Mouse (Mus musculus): Measurements from ENCODE around the gene St3gal3. TPM values are rescaled to one million over a fixed set of nuclear protein-coding genes. Genes with fewer than 3 reads are reported as not detected.

The St3gal3 gene
- polyA plus RNA-seq, 1 experiment from 2014 or later: 14.1 TPM

- Histone ChIP-seq H3K36me3 (ENCODE audit: control insufficient read depth, insufficient read depth) (no peaks in the 10 kb centered on the region), H3K9ac (replicated peaks; ENCODE audit: low read depth, low read length) (no peak overlapping the region), H3K4me3 (replicated peaks; ENCODE audit: low read length) (no peak overlapping the region), H3K4me2 (ENCODE audit: low read length) (no peak overlapping the region), H3K27ac (ENCODE audit: low read length) (no peak overlapping the region), H3K4me1 (replicated peaks; ENCODE audit: control insufficient read depth, insufficient read depth, low read length) (peaks cover 9% of the 10 kb centered on the region), H3K9me3 (ENCODE audit: control insufficient read depth, low read length) (no peaks in the 10 kb centered on the region), H3K27me3 (replicated peaks; ENCODE audit: control insufficient read depth, insufficient read depth, low read length) (no peaks in the 10 kb centered on the region)
- ATAC-seq: no peak
- WGBS: 91% methylated on average over 7 of the region's 7 CpGs
Observed at GRCm38 (mm10) chr4:118025381-118025780, 109.3 kb downstream of the St3gal3 start.

- Histone ChIP-seq H3K9me3 (ENCODE audit: control insufficient read depth, low read length) (no peaks in the 10 kb centered on the region), H3K27ac (ENCODE audit: low read length) (no peak overlapping the region), H3K4me2 (ENCODE audit: low read length) (no peak overlapping the region), H3K4me1 (replicated peaks; ENCODE audit: control insufficient read depth, insufficient read depth, low read length) (no peaks in the 10 kb centered on the region; the same call in 1 of the 2 replicates), H3K36me3 (ENCODE audit: control insufficient read depth, insufficient read depth) (no peaks in the 10 kb centered on the region), H3K4me3 (replicated peaks; ENCODE audit: low read length) (no peak overlapping the region), H3K9ac (replicated peaks; ENCODE audit: low read depth, low read length) (no peak overlapping the region), H3K27me3 (replicated peaks; ENCODE audit: control insufficient read depth, insufficient read depth, low read length) (no peaks in the 10 kb centered on the region)
- ATAC-seq: no peak
- 86% methylated on average over 3 of the region's 3 CpGs for WGBS
Observed at GRCm38 (mm10) chr4:118022811-118023210, 111.9 kb downstream of the St3gal3 start.

GRCm38 (mm10) chr4:118022406-118022805 lies 112.3 kb downstream of the St3gal3 start:
- no peak overlapping the region for H3K4me3 ChIP-seq (replicated peaks; ENCODE audit: low read length)
- no peak overlapping the region for H3K4me2 ChIP-seq (ENCODE audit: low read length)
- H3K36me3 ChIP-seq (ENCODE audit: control insufficient read depth, insufficient read depth): no peaks in the 10 kb centered on the region
- H3K27ac ChIP-seq (ENCODE audit: low read length): no peak overlapping the region
- ATAC-seq: no peak
- no peak overlapping the region for H3K9ac ChIP-seq (replicated peaks; ENCODE audit: low read depth, low read length)
- H3K4me1 ChIP-seq (replicated peaks; ENCODE audit: control insufficient read depth, insufficient read depth, low read length): no peaks in the 10 kb centered on the region; the same call in 1 of the 2 replicates
- H3K27me3 ChIP-seq (replicated peaks; ENCODE audit: control insufficient read depth, insufficient read depth, low read length): no peaks in the 10 kb centered on the region
- WGBS: 87% methylated on average over 4 of the region's 4 CpGs
- no peaks in the 10 kb centered on the region for H3K9me3 ChIP-seq (ENCODE audit: control insufficient read depth, low read length)

GRCm38 (mm10) chr4:118019640-118020039 lies 115.1 kb downstream of the St3gal3 start:
- Histone ChIP-seq H3K4me2 (ENCODE audit: low read length) (no peak overlapping the region), H3K27me3 (replicated peaks; ENCODE audit: control insufficient read depth, insufficient read depth, low read length) (no peaks in the 10 kb centered on the region), H3K4me1 (replicated peaks; ENCODE audit: control insufficient read depth, insufficient read depth, low read length) (peaks cover 15% of the 10 kb centered on the region), H3K9ac (replicated peaks; ENCODE audit: low read depth, low read length) (no peak overlapping the region), H3K9me3 (ENCODE audit: control insufficient read depth, low read length) (no peaks in the 10 kb centered on the region), H3K4me3 (replicated peaks; ENCODE audit: low read length) (no peak overlapping the region), H3K36me3 (ENCODE audit: control insufficient read depth, insufficient read depth) (no peaks in the 10 kb centered on the region), H3K27ac (ENCODE audit: low read length) (no peak overlapping the region)
- WGBS: 44% methylated on average over 8 of the region's 8 CpGs
- ATAC-seq: 0 out of 2 replicates have a peak, but pooled peaks have one; percentile 43

GRCm38 (mm10) chr4:118019218-118019617 lies 115.5 kb downstream of the St3gal3 start:
- no peak for ATAC-seq
- H3K27me3 ChIP-seq (replicated peaks; ENCODE audit: control insufficient read depth, insufficient read depth, low read length): no peaks in the 10 kb centered on the region
- 68% methylated on average over 5 of the region's 5 CpGs for WGBS

GRCm38 (mm10) chr4:118017021-118017805 lies 117.5 kb downstream of the St3gal3 start:
- ATAC-seq: no peak
- H3K9ac ChIP-seq (replicated peaks; ENCODE audit: low read depth, low read length): no peak overlapping the region
- H3K27me3 ChIP-seq (replicated peaks; ENCODE audit: control insufficient read depth, insufficient read depth, low read length): no peaks in the 10 kb centered on the region
- H3K4me1 ChIP-seq (replicated peaks; ENCODE audit: control insufficient read depth, insufficient read depth, low read length): peaks cover 15% of the 10 kb centered on the region
- no peak overlapping the region for H3K4me3 ChIP-seq (replicated peaks; ENCODE audit: low read length)
- no peak overlapping the region for H3K4me2 ChIP-seq (ENCODE audit: low read length)
- no peaks in the 10 kb centered on the region for H3K9me3 ChIP-seq (ENCODE audit: control insufficient read depth, low read length)
- H3K27ac ChIP-seq (ENCODE audit: low read length): no peak overlapping the region
- 82% methylated on average over 16 of the region's 16 CpGs for WGBS
- no peaks in the 10 kb centered on the region for H3K36me3 ChIP-seq (ENCODE audit: control insufficient read depth, insufficient read depth)

More at GRCm38 (mm10) chr4:118019218-118019617, 115.5 kb downstream of the St3gal3 start:
- Histone ChIP-seq H3K4me2 (ENCODE audit: low read length) (no peak overlapping the region), H3K4me1 (replicated peaks; ENCODE audit: control insufficient read depth, insufficient read depth, low read length) (peaks cover 15% of the 10 kb centered on the region), H3K9ac (replicated peaks; ENCODE audit: low read depth, low read length) (no peak overlapping the region), H3K9me3 (ENCODE audit: control insufficient read depth, low read length) (no peaks in the 10 kb centered on the region), H3K36me3 (ENCODE audit: control insufficient read depth, insufficient read depth) (no peaks in the 10 kb centered on the region), H3K27ac (ENCODE audit: low read length) (no peak overlapping the region), H3K4me3 (replicated peaks; ENCODE audit: low read length) (no peak overlapping the region)

- H3K4me1 ChIP-seq (replicated peaks; ENCODE audit: control insufficient read depth, insufficient read depth, low read length): peaks cover 15% of the 10 kb centered on the region
- H3K9me3 ChIP-seq (ENCODE audit: control insufficient read depth, low read length): no peaks in the 10 kb centered on the region
- H3K27me3 ChIP-seq (replicated peaks; ENCODE audit: control insufficient read depth, insufficient read depth, low read length): no peaks in the 10 kb centered on the region
- H3K9ac ChIP-seq (replicated peaks; ENCODE audit: low read depth, low read length): no peak overlapping the region
- H3K27ac ChIP-seq (ENCODE audit: low read length): no peak overlapping the region
- H3K4me2 ChIP-seq (ENCODE audit: low read length): no peak overlapping the region
- no peak overlapping the region for H3K4me3 ChIP-seq (replicated peaks; ENCODE audit: low read length)
- no peak for ATAC-seq
- no peaks in the 10 kb centered on the region for H3K36me3 ChIP-seq (ENCODE audit: control insufficient read depth, insufficient read depth)
- 58% methylated on average over 10 of the region's 10 CpGs for WGBS
Observed at GRCm38 (mm10) chr4:118016323-118016911, 118.3 kb downstream of the St3gal3 start.

- H3K4me2 ChIP-seq (ENCODE audit: low read length): no peak overlapping the region
- peaks cover 15% of the 10 kb centered on the region for H3K4me1 ChIP-seq (replicated peaks; ENCODE audit: control insufficient read depth, insufficient read depth, low read length)
- WGBS: 71% methylated on average over 6 of the region's 6 CpGs
- no peaks in the 10 kb centered on the region for H3K9me3 ChIP-seq (ENCODE audit: control insufficient read depth, low read length)
- no peaks in the 10 kb centered on the region for H3K36me3 ChIP-seq (ENCODE audit: control insufficient read depth, insufficient read depth)
- no peaks in the 10 kb centered on the region for H3K27me3 ChIP-seq (replicated peaks; ENCODE audit: control insufficient read depth, insufficient read depth, low read length)
- H3K9ac ChIP-seq (replicated peaks; ENCODE audit: low read depth, low read length): no peak overlapping the region
- no peak overlapping the region for H3K27ac ChIP-seq (ENCODE audit: low read length)
- no peak overlapping the region for H3K4me3 ChIP-seq (replicated peaks; ENCODE audit: low read length)
- no peak for ATAC-seq
Observed at GRCm38 (mm10) chr4:118015636-118016035, 119.1 kb downstream of the St3gal3 start.

GRCm38 (mm10) chr4:118015126-118015525 lies 119.6 kb downstream of the St3gal3 start:
- Histone ChIP-seq H3K27ac (ENCODE audit: low read length) (no peak overlapping the region), H3K9me3 (ENCODE audit: control insufficient read depth, low read length) (no peaks in the 10 kb centered on the region), H3K9ac (replicated peaks; ENCODE audit: low read depth, low read length) (no peak overlapping the region), H3K4me2 (ENCODE audit: low read length) (no peak overlapping the region), H3K4me1 (replicated peaks; ENCODE audit: control insufficient read depth, insufficient read depth, low read length) (peaks cover 15% of the 10 kb centered on the region), H3K4me3 (replicated peaks; ENCODE audit: low read length) (no peak overlapping the region), H3K27me3 (replicated peaks; ENCODE audit: control insufficient read depth, insufficient read depth, low read length) (no peaks in the 10 kb centered on the region), H3K36me3 (ENCODE audit: control insufficient read depth, insufficient read depth) (no peaks in the 10 kb centered on the region)
- WGBS: 97% methylated on average over 11 of the region's 11 CpGs
- no peak for ATAC-seq

Data from forebrain, embryonic 16.5 days (tissue).